Mouse (Mus musculus): ENCODE results near the gene Cer1. TPM values are rescaled to one million over a fixed set of nuclear protein-coding genes. Genes with fewer than 3 reads are reported as not detected.

Cer1 gene
- not detected in 2 replicates for total RNA-seq (2017)

DNA sequence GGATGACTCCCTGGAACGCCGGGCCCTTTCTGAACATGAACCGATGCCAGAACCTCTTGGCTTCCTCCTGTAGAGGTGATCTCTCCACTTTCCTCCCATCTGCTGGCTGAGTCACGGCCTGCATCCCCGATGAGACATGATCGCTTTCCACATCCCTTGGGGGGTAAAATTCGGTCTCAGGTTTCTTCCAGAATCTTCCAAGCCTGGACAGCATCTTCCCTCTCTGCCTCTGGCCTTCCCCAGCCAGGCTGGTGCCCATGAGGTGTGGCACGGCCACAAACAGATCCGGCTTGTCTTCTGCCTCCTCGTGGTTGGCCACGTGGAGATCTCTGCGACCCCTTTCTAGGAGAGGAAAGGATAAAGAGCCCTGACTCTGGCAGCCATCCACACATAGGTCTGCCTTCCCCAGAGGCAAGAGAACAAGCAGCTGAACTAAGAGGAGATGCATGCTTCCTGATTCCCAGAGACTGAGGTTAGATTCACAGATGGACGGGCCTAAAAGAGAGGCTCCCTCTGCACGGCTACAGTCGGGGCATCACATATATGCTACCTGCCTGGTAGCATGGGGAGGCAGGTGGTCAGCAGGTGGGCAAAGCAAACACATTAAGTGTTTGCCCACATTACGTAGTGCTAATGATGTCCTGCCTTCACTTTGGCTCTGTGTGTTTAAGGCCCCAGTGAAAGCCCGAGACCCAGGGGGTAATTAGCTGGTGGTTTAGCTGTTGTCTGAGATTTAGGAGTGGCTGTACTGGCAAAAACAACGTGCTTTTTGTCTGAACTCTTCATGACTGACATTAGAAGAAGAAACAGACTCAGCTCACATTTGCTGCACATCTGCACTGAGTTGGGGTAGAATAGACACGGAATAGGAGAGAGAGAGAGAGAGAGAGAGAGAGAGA is at the start of gene Cer1:
Cer1 (minus strand) TSS at position 513 of the 899 bp plus-strand sequence.
- no peak for ATAC-seq (ENCODE audit: extremely low read depth, insufficient number of reproducible peaks, low FRiP score, poor library complexity, severe bottlenecking)

DNA sequence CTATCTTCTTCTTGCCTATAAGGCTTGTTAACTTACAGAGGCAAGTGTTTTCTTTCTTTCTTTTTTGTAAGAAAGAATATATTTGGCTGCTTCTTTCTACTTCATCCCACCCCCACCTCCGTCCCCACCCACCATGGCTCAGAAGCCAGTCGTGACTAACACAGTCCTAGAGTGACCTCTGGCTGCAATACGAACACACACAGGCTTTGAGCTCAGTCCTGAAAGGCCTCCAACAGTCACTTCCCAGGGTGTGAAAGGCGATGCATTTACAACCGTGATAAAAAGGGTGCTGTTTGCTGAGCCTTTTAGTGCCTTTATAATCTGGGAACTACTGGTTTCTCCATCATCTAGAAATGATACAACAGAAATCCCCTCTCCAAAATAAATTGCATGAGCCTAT is 49.4 kb upstream of the Cer1 start:
- ATAC-seq (ENCODE audit: extremely low read depth, insufficient number of reproducible peaks, low FRiP score, poor library complexity, severe bottlenecking): no peak

DNA sequence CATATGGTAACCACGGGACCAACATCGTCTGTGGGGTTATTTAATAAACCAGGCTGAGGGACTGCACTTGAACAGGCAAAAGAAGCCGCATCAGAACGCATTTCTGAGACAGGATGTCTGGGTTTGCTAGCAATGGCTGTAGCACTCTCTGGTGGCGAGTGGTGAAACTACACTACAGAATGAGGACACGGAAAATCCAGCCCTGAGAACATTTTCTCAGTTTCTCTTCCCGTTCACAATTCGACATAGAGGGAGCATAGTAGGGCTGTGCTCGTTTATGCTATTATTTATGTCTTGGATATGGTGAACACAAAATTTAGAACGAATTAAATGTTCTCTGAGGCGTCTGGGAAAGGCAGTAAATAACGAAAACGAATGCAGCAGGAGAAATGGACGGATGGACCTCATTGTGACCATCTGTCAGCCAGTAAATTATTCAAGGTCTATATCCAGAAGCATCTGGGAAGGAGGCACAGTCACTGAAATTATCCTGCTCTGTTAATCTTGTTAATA is 48.8 kb upstream of the Cer1 start:
- no peak for ATAC-seq (ENCODE audit: extremely low read depth, insufficient number of reproducible peaks, low FRiP score, poor library complexity, severe bottlenecking)

DNA sequence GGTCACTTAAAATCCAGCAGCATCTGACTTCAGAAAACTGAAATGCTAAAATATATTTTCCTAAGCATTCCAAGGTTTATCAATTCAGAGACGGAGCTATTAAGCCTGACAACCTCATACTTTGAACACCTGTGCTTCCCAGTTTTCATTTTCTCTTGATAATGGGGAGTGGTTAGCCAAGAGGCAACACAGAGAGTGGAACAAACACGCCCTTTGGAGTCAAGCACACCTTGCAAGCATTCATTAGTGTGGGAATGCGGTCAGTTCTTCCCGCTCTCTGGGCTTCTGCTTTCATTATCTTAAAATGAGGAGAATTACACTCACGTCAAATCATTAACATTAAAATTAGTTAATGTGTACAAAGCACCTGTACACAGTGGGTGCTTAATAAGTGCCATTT is 45.1 kb upstream of the Cer1 start:
- no peak for ATAC-seq (ENCODE audit: extremely low read depth, insufficient number of reproducible peaks, low FRiP score, poor library complexity, severe bottlenecking)

DNA sequence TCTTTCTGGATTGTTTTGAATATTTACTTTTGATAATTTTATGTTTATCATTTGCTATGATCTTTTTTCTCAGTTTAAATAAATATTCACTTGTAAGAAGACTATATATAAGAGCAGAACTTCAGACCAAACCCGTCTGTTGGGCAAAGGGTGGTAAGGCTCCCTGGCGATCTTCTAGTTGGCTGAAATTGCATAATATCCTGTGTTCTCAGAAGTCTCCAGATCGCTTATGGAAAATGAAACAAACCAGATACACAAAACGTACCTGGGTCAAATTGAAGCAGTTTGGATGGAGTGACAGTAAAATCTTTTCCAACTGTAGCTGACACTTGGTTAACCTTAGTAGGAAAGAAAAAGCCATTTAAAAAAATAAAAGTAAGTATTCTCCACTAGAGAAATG is 37.0 kb upstream of the Cer1 start:
- no peak for ATAC-seq (ENCODE audit: extremely low read depth, insufficient number of reproducible peaks, low FRiP score, poor library complexity, severe bottlenecking)

DNA sequence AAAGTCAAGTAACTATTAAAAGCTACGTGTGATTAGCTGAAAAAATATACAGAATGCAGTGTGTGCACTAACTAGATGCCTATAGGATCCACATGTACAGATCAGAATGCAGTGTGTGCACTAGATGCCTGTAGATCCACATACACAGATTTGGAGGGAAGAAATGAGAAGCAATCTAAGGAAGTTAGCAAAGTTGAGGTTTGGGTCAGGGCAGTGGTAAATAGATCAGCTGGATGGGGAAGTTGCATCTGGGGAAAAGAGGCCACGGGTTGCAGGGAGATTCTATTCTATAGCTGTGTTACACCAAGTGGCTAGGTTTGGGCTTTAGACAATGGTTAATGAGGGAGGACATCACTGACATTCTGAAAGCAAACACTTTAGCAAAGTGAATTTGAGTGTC is 33.7 kb upstream of the Cer1 start:
- no peak for ATAC-seq (ENCODE audit: extremely low read depth, insufficient number of reproducible peaks, low FRiP score, poor library complexity, severe bottlenecking)

DNA sequence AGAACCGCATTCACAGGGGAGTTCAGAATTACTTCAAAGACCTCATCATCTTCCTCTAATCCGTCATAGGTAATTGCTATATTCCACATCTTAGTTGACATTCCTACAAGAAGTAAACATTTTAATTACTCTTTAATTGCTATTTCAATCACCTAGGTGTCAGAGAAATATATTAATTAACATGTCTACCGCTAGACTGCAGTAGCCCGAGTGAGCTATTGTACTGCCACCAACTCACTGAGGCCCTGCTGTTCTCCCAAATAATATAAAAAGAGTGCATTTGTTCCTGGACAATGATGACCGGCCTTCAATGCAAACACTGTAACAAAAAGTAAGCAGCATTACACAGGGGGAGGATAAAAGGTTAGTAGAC is 31.7 kb upstream of the Cer1 start:
- no peak for ATAC-seq (ENCODE audit: extremely low read depth, insufficient number of reproducible peaks, low FRiP score, poor library complexity, severe bottlenecking)

DNA sequence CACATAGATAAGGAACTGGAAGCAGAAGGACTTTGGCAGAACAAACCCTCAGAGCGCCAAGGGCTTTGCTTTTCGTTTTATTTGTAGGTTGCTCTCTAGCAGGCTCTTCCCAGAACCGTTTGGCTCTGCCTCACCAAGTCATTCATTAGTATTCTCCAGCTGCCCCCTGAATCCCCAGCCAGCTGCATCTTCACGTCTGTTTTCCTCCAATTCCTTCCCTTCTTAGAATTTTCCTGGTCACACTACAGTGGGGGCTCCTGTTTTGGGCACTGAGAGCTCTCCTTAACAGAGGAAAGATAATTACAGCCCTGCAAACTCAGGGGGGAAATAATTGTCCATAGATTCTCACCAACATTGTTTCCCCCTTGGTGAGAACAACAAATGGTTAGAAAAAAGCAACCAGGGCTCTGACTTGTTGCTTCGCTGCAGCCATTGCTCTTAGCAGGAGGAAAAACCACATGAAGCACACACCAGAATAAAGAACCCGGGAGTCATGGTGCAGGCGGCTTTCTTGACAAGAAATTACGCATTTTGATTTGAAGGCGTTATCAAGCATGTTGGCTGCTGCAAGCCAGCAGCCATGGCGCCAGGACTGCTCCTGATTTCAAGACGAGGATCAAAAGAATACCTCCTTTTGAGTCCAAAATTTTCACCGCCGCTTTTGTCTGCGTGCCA is 31.2 kb upstream of the Cer1 start:
- no peak for ATAC-seq (ENCODE audit: extremely low read depth, insufficient number of reproducible peaks, low FRiP score, poor library complexity, severe bottlenecking)

DNA sequence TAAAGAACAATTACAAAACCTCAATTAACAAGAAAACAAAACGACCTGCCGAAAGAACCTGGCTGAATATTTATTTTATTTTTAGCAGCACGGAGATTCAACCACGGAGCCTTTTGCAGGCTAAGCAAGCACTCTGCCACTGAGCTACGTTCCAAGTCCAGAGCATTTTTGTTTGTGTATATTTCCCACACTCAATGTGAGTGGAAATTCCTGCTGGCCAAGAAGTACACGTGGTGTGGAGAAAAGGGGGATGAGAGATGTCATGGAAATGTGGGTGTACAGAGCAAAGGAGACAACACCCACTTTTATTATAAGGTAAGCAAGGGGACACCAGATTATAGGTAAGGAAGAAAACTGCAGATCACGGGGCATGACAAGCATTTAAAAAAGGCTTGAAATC is 30.6 kb upstream of the Cer1 start:
- ATAC-seq (ENCODE audit: extremely low read depth, insufficient number of reproducible peaks, low FRiP score, poor library complexity, severe bottlenecking): no peak

DNA sequence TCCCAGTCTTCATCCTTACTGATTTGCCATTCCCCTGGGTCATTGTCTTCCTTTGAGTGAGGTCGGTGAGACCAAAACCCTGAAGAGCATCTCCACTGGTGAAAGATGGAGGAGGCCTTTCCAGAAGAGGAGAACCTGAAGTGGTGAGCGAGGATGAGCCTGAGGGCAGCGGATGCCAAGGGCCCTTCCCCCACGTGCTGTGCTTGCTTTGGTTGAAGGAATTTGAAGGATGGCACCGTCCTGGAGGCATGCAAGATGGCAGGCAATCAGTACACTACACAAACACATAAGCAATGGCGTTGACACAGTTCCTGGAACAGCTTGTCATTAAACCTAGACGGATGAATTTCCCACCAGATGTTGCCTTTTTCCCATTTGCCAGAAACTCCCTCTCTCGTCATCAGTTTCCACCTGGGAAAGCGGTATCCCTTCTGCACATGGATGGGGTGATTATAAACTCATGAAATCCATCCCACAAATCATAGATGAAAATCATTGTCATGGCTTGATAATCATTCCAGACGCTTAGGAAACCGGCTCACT is 29.7 kb upstream of the Cer1 start:
- ATAC-seq (ENCODE audit: extremely low read depth, insufficient number of reproducible peaks, low FRiP score, poor library complexity, severe bottlenecking): no peak

DNA sequence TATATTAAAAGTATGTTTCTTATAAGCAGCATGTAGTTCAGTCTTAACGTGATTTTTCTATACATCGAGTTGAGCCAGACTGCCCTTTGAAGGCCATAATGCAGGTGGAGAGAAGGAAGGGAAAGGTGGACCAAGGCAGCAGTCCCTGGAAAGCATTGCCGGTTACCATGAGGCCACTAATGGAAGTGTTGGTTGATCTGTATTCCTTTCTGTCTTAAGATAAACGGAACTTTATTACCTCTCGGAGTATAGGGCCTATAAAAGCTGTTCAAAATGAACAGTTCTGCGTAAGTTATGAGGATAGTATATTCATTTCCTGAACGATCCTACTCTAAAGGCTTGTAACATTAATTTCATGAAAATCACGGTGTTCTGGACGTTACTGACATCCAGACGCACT is 10.3 kb upstream of the Cer1 start:
- no peak for ATAC-seq (ENCODE audit: extremely low read depth, insufficient number of reproducible peaks, low FRiP score, poor library complexity, severe bottlenecking)

DNA sequence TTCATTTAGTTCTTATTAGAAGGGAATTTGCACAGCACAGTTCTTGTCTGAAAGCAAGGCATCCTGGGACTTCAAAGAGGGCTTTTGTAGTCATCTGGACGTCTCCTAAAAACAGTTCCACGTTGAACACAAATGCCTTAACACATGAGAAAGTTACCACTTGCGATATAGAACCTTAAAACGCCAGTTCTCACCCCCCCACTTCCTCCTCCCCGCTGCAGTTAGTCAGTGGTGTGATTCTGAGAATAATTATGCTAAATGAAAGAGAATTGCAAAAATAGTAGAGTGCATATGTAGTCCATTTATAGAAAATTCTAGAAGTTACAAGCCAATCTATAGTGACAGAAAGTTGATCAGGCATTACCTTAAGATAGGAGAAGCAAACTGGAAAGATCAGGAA is 7.3 kb upstream of the Cer1 start:
- ATAC-seq (ENCODE audit: extremely low read depth, insufficient number of reproducible peaks, low FRiP score, poor library complexity, severe bottlenecking): no peak

DNA sequence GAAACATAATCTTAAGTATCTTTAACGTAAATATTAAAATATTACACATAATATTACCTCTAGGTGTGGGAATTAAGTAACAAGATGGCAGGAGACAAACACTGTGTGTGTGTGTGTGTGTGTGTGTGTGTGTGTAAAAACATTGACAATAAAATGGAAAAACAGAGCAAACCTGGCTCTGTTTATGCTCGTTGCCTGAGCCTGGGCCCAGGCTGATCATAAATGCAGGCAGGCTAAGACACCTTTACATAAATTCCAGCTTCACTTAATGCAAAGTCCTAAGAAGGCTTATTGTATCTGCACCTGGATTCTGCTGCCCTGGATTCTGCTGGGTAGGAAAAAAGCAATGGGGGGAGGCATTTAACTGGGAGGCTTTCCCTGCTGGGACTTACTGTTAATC is 6.6 kb upstream of the Cer1 start:
- no peak for ATAC-seq (ENCODE audit: extremely low read depth, insufficient number of reproducible peaks, low FRiP score, poor library complexity, severe bottlenecking)

DNA sequence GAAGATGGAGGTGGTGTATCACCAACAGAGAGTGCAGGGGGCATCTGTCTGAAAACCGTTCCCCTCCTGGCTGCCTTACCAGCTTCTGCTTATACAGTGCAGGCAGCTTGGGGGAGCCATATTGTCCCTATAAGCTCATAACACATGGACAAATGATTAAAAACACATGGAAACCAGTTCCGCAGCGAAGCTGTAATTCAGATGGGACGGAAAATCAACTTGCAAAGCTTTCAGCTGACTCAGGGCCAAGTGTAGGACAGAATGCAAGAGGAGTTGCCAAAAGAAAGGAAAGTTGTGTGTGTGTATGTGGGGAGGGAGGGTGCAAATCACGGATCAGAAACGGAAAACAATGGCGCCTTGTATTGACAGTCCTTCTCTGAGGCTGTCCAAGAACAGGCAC is 6.1 kb upstream of the Cer1 start:
- no peak for ATAC-seq (ENCODE audit: extremely low read depth, insufficient number of reproducible peaks, low FRiP score, poor library complexity, severe bottlenecking)

DNA sequence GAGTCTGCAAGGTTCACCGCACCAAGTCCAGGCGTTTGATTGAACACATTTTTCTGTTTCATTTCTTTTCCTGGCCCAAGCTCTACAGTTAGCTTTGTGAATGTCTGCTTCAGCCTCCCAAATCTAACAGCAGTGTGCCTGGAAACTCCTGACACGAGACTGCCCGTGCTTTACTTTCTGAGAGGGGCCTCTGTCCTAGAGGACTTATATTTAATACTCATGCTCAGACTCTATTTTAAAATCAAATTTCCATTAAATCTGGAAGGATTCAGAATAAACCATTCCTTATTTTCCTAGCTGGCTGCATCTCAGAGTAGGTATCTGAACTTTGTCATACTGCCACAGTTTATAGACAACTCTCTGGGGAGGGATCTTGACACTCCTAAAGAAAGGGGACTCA is 5.6 kb upstream of the Cer1 start:
- ATAC-seq (ENCODE audit: extremely low read depth, insufficient number of reproducible peaks, low FRiP score, poor library complexity, severe bottlenecking): no peak

DNA sequence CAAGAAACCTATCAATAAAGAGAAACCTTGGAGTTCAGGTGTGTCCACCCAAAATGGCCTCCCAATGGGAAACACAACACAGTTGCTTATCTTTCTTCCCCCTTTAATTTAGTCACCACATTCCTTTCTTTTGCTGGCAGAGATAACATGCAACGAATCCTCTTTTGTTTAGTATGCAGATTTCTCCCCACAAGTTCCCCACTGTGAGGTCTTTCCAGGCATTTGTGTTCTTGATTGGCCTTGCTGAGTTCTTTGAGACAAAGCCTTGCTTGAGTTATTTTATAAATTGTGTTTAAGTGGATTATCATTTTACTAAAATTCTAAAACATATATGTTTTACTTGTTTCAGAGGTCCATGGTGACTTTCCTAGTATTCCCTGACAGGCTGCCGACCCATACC is 1.2 kb upstream of the Cer1 start:
- ATAC-seq (ENCODE audit: extremely low read depth, insufficient number of reproducible peaks, low FRiP score, poor library complexity, severe bottlenecking): no peak

DNA sequence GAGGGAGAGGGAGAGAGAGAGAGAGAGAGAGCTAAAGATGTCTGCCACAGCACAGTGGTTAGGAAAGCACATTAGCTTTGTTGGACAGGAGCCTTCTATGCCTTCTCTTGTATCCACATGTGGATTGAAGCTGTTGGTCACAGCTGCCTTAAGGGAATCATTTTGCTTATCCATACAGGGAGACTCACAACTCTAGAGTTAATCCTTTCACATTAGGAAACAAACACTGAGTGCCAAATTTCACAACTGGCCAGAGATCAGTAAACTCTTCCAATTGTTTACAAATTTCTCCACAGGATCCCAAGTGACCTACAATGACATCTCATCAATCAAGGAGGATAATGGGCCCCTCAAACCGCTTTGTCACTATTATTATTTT is 576 bp upstream of the Cer1 start:
- ATAC-seq (ENCODE audit: extremely low read depth, insufficient number of reproducible peaks, low FRiP score, poor library complexity, severe bottlenecking): no peak

DNA sequence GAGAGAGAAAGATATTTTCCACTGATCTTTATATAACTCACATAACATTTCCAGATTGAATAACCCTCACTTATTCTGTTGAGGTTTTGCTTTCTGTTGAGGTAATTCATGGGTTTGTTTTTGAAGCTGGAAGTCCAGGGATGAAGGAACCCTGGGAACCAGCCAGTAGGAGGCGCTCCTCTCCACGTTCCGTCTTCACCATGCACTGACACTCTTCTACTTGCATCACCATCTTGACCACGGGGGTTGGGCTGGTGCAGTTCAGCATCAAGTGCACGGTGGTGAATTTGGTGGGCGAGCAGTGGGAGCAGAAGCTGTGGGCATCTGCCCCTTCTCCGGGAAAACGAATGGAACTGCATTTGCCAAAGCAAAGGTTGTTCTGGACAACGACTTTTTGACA is 2.4 kb downstream of the Cer1 start:
- no peak for ATAC-seq (ENCODE audit: extremely low read depth, insufficient number of reproducible peaks, low FRiP score, poor library complexity, severe bottlenecking)

DNA sequence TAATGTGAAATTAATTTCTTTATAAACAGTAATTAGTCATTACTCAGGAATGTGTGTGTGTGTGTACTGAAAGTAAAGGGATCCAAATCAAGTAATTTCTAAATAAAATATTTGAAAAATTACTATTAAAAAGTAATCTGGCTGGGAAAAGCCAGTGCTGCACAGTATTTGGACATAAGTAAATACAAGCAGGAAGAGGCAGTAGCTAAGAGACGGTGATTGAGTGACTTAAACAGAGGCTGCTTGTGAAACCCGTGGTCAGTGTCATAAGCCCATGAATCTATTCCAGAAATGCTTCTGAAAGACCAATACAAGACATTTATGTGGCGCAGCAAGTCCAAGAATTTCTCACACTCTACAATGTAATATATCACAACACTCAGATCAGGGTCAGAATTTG is 3.6 kb downstream of the Cer1 start:
- no peak for ATAC-seq (ENCODE audit: extremely low read depth, insufficient number of reproducible peaks, low FRiP score, poor library complexity, severe bottlenecking)

DNA sequence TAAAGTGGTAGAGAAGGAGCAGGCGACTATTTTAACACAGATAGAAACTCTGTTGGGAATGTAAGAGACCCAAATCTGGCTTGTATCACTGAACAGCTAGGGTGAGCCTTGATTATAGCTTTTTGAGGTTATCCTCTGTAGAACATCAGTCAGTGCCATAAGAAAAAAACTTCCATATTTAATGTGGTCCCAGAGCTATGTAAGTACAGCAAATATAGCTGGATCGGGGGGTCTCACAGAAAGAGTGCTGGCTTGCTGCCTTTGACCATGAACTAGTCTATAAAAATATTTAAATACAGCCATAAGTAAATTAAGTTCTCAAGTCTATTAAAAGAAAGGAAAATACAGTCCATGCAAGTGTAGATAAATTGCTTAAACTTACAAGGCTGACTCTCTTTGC is 4.7 kb downstream of the Cer1 start:
- no peak for ATAC-seq (ENCODE audit: extremely low read depth, insufficient number of reproducible peaks, low FRiP score, poor library complexity, severe bottlenecking)
